Mouse (Mus musculus): Measurements from ENCODE around the gene Gm10338.
"Not testable (repeated sequence)": the region's sequence is repeated elsewhere in the genome, so short reads cannot be mapped to it uniquely, and the experiment has no call there.

Gene Gm10338

DNA sequence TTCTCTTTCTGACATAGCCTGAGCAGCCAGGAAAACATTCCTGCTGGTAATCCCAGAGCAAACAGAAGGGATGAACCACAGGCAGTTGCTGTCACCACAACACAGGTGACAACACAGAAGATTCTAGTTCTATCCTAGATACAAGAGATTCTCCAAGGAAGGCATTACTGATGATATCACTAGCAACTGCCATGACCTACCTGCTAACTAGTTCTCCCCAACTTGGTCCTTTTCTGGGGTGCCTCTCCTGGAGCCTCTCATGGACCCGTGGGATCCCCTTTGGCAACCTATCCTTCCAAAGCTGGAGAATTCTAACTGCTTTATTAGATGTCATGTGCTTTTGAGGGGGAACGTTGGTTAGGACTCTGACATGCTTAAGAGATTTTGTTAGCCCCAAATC, at the start of gene Gm10338:
Gene Gm10338 (minus strand): TSS at position 101 of the 400 bp plus-strand sequence.
- DNase-seq (ENCODE audit: low read depth, low spot score): not testable (repeated sequence)

DNA sequence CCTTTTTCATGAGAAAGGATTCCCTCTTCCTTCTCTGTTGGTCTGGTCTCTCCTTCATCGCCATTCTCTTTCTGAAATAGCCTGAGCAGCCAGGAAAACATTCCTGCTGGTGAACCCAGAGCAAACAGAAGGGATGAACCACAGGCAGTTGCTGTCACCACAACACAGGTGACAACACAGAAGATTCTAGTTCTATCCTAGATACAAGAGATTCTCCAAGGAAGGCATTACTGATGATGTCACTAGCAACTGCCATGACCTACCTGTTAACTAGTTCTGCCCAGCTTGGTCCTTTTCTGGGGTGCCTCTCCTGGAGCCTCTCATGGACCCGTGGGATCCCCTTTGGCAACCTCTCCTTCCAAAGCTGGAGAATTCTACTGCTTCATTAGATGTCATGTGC, 48.5 kb upstream of the Gm10338 start, which contains the start of gene Gm10128:
Gene Gm10128 (minus strand): TSS at position 101 of the 400 bp plus-strand sequence.
- not testable (repeated sequence) for DNase-seq (ENCODE audit: low read depth, low spot score)

DNA sequence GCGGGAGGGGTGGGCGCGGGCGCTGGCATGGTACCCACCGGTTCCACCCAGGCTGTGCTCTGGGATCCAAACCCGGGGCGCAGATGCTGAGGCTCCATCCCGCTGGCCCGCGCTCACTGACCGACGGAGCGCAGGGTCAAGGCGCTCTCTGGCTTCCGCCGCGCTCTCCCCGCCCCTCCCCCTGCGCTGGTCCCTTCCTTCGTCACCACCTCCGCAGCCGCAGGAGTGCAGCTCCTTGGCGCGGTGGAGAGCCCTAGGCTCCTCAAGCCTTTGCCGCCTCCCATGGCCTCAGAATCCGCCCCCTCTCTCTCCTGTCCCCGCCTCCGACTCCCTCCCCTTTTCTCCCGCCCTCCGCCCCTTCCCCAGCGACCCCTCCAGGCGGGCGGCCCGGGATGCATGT, 27.0 kb downstream of the Gm10338 start, which contains the start of gene Gm3558:
Gene Gm3558 (minus strand): TSS at position 185 of the 400 bp plus-strand sequence.
- not testable (repeated sequence) for DNase-seq (ENCODE audit: low read depth, low spot score)

DNA sequence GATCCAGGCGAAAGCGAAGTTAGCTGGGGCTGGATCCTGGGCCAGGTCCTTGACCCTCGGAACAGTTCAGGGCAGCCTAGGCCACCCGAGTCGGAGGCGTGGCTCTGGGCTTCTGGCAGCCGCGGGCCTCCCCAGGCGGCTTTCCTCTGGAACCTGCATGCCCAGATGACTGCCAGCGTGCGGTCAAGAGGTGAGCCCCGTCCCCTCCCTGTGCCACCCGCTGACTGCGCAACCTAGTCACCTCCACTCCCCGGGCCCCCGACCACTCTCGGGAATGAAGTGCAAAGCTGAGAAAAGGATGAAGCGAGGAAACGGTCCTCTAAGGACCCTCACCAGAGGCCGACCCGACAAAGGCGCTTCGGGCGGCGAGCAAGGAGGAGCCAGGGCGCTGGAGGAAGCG, 27.5 kb downstream of the Gm10338 start:
- DNase-seq (ENCODE audit: low read depth, low spot score): not testable (repeated sequence)

DNA sequence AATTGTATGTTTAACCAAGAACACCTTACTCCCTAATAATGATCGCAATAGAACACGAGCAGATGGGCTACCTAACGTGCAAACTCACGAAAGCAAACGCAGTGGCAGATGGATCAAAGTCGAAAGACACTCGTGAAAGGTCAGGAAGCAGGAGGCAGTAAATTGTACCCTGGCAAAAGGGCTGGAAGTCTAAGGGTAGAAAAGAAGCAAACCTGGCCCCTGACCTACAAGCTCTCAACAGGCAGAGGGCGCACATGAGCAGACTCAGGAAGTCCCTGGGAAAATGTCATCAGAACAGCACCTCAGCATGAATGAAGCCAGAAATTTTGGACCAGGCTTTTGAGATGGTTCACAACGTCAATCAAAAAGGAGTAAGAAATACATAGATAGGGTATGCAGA, 28.1 kb downstream of the Gm10338 start:
- not testable (repeated sequence) for DNase-seq (ENCODE audit: low read depth, low spot score)
